Mouse (Mus musculus) liver, postnatal 0 days (tissue): ENCODE data around the gene Vamp2. TPM values are rescaled to one million over a fixed set of nuclear protein-coding genes. Genes with fewer than 3 reads are reported as not detected.
A peak's percentile ranks its signal among the peaks of the same experiment; 100 is the strongest.

ENCODE experiments used
- ATAC-seq: fragments of 200-750 bp; cut with Nextera tagmentation; 2 replicates; pipeline ENCODE4 v1.8.0; 2017; ENCODE audit warnings: mild to moderate bottlenecking, moderate library complexity
- DNase-seq: peaks from one replicate; pipeline ENCODE4 v3.0.0-alpha.2; 2016
- H3K27ac ChIP-seq: fragments of 300-500 bp; sonication (generic); 2 replicates; pipeline ENCODE4 v1.5.1; 2014; ENCODE audit warnings: antibody characterized with exemption, moderate library complexity, mild to moderate bottlenecking, low read depth
- H3K27me3 ChIP-seq: fragments of 300-500 bp; sonication (generic); 2 replicates; pipeline ENCODE4 v1.6.1; 2014; ENCODE audit warnings: low read length, control low read depth, mixed read lengths; ENCODE audit not compliant: insufficient read depth
- H3K36me3 ChIP-seq: fragments of 300-500 bp; sonication (generic); replicated peaks from 2 replicates; pipeline ENCODE4 v1.6.1; 2014; ENCODE audit warnings: mild to moderate bottlenecking, control low read depth, low read length, moderate library complexity, mixed read lengths; ENCODE audit not compliant: insufficient read depth
- H3K4me1 ChIP-seq: fragments of 300-500 bp; sonication (generic); 2 replicates; pipeline ENCODE4 v1.6.1; 2014; ENCODE audit warnings: antibody characterized with exemption, mild to moderate bottlenecking, control low read depth; ENCODE audit not compliant: insufficient read depth
- H3K4me2 ChIP-seq: fragments of 300-500 bp; sonication (generic); 2 replicates; pipeline ENCODE4 v1.6.1; 2014; ENCODE audit warnings: low read depth, mild to moderate bottlenecking, low read length, moderate library complexity, mixed read lengths
- H3K4me3 ChIP-seq: fragments of 300-500 bp; sonication (generic); 2 replicates; pipeline ENCODE4 v1.5.1; 2014; ENCODE audit warnings: low read depth, low read length
- H3K9ac ChIP-seq: fragments of 300-500 bp; sonication (generic); replicated peaks from 2 replicates; pipeline ENCODE4 v1.6.1; 2014; ENCODE audit warnings: mild to moderate bottlenecking, moderate library complexity
- H3K9me3 ChIP-seq: fragments of 300-500 bp; sonication (generic); 2 replicates; pipeline ENCODE4 v1.6.1; 2016; ENCODE audit warnings: mild to moderate bottlenecking, control low read depth, low read length, mixed read lengths
- CTCF ChIP-seq: sonication (generic); IDR thresholded peaks from 2 replicates; pipeline ENCODE4 v1.5.1; 2016; ENCODE audit warnings: antibody characterized with exemption, low read depth
- EP300 ChIP-seq: IDR thresholded peaks from 2 replicates; pipeline ENCODE4 v1.6.1; 2016; ENCODE audit warnings: antibody characterized with exemption, low read depth, mild to moderate bottlenecking
- WGBS: fragments of 180-500 bp; shearing (Covaris S2); extraction: QIAGEN DNeasy Blood & Tissue Kit; methylation state at CpG from one replicate; pipeline ENCODE4 v1.1.7; 2014; ENCODE audit not compliant: insufficient replicate concordance; 5-methylcytosine and 5-hydroxymethylcytosine counted together
- polyA plus RNA-seq: library from polyadenylated mRNA; unstranded; fragments of >200 nt; fragmentation: Nextera tagmentation; extraction: Ambion mirVana; gene quantifications from 2 replicates; pipeline ENCODE4 v1.2.1, GENCODE M21; 2015

The Vamp2 gene
- polyA plus RNA-seq, 1 experiment from 2014 or later: 14.2 TPM

DNA sequence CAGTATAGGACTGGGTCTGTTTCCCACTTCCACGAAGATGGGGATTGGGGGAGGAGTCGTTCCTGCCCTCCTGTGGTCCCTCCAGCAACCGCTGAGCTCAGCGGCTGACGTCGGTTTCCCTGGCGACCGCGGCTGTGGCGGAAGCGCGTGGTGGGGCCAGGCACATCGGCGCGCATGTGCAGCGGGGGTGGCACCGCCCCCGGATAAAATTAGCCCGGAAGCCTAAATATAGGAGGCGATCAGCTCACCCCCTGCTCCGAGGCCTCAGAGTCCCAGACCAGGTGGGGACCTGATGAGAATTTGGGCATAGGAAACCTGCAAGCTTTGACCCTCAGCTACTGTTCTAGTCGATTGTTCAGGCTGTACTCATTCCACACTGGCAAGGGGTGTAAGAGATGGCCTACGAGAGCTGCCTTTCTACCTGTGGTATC is 11.6 kb downstream of the Vamp2 start:
- ATAC-seq (no peak), DNase-seq (peak; percentile 92)
- Histone ChIP-seq H3K27ac (peak overlapping the region; percentile 100), H3K4me1 (peaks cover 29% of the 10 kb centered on the region), H3K9me3 (no peaks in the 10 kb centered on the region), H3K9ac (peak overlapping the region; percentile 75), H3K27me3 (no peaks in the 10 kb centered on the region), H3K36me3 (peaks cover 48% of the 10 kb centered on the region), H3K4me2 (peak overlapping the region; percentile 94), H3K4me3 (peak overlapping the region; percentile 58)
- 3% methylated on average over 23 of the region's 23 CpGs for WGBS
- TF ChIP-seq CTCF (peak; percentile 35), EP300 (no peak)

DNA sequence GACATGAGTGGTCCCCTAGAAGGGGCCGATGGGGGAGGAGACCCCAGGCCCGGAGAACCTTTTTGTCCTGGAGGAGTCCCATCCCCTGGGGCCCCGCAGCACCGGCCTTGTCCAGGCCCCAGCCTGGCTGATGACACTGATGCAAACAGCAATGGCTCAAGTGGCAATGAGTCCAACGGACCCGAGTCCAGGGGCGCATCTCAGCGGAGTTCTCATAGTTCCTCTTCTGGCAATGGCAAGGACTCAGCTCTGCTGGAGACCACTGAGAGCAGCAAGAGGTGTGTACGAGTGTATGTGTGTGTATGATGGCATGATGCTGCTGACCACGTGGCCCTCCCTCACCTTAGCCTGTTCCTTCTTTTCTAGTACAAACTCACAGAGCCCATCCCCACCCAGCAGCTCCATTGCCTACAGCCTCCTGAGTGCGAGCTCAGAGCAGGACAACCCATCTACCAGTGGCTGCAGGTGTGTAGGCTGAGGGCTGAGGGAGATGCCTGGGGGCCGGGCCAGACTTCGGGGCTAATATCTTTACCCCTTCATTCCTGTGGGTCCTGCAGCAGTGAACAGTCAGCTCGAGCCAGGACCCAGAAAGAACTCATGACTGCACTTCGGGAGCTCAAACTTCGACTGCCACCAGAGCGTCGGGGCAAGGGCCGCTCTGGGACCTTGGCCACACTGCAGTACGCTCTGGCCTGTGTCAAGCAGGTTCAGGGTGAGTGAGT is 12.5 kb downstream of the Vamp2 start:
- WGBS: 82% methylated on average over 20 of the region's 20 CpGs

GRCm38 (mm10) chr11:69101604-69102402 is 13.5 kb downstream of the Vamp2 start:
- H3K9ac ChIP-seq: no peak overlapping the region
- DNase-seq (peak; percentile 11), ATAC-seq (no peak)
- H3K9me3 ChIP-seq: no peaks in the 10 kb centered on the region
- H3K4me1 ChIP-seq: peaks cover 29% of the 10 kb centered on the region
- no peaks in the 10 kb centered on the region for H3K27me3 ChIP-seq
- no peak for TF ChIP-seq EP300
- TF ChIP-seq CTCF: no peak
- H3K36me3 ChIP-seq: peaks cover 67% of the 10 kb centered on the region
- WGBS: 86% methylated on average over 20 of the region's 21 CpGs
- no peak overlapping the region for H3K27ac ChIP-seq
- no peak overlapping the region for H3K4me3 ChIP-seq
- H3K4me2 ChIP-seq: no peak overlapping the region

More for the DNA sequence above, 12.5 kb downstream of the Vamp2 start:
- H3K4me1 ChIP-seq: peaks cover 29% of the 10 kb centered on the region
- peak; percentile 16 for DNase-seq
- peaks cover 57% of the 10 kb centered on the region for H3K36me3 ChIP-seq
- H3K27me3 ChIP-seq: no peaks in the 10 kb centered on the region
- TF ChIP-seq EP300 (no peak), CTCF (no peak)
- H3K9ac ChIP-seq: no peak overlapping the region
- H3K4me2 ChIP-seq: peak overlapping the region; percentile 94
- 0 out of 2 replicates have a peak overlapping the region, but pooled peaks have one; percentile 44 for H3K27ac ChIP-seq
- no peak for ATAC-seq
- H3K9me3 ChIP-seq: no peaks in the 10 kb centered on the region
- H3K4me3 ChIP-seq: peak overlapping the region; percentile 58; the same call in 1 of the 2 replicates

- peak; percentile 12 for DNase-seq
- 89% methylated on average over 7 of the region's 7 CpGs for WGBS
- Histone ChIP-seq H3K27me3 (no peaks in the 10 kb centered on the region), H3K4me3 (no peak overlapping the region), H3K4me2 (no peak overlapping the region), H3K9ac (no peak overlapping the region), H3K27ac (no peak overlapping the region), H3K9me3 (no peaks in the 10 kb centered on the region), H3K4me1 (peaks cover 29% of the 10 kb centered on the region), H3K36me3 (peaks cover 72% of the 10 kb centered on the region)
- TF ChIP-seq EP300 (no peak), CTCF (no peak)
- ATAC-seq: no peak
Observed at GRCm38 (mm10) chr11:69102403-69102725, 14.1 kb downstream of the Vamp2 start.

- Histone ChIP-seq H3K27me3 (no peaks in the 10 kb centered on the region), H3K9ac (no peak overlapping the region), H3K4me1 (peaks cover 23% of the 10 kb centered on the region), H3K4me2 (no peak overlapping the region), H3K27ac (no peak overlapping the region), H3K9me3 (no peaks in the 10 kb centered on the region), H3K36me3 (peaks cover 80% of the 10 kb centered on the region), H3K4me3 (no peak overlapping the region)
- 94% methylated on average over 14 of the region's 14 CpGs for WGBS
- ATAC-seq (no peak), DNase-seq (peak; percentile 12)
- TF ChIP-seq EP300 (no peak), CTCF (no peak)
Observed at GRCm38 (mm10) chr11:69103121-69103520, 14.8 kb downstream of the Vamp2 start.
